Mouse (Mus musculus): ENCODE measurements around the gene Rras. TPM values are rescaled to one million over a fixed set of nuclear protein-coding genes. Genes with fewer than 3 reads are reported as not detected.

The Rras gene
- polyA plus RNA-seq, 1 experiment: 55.1 TPM

DNA sequence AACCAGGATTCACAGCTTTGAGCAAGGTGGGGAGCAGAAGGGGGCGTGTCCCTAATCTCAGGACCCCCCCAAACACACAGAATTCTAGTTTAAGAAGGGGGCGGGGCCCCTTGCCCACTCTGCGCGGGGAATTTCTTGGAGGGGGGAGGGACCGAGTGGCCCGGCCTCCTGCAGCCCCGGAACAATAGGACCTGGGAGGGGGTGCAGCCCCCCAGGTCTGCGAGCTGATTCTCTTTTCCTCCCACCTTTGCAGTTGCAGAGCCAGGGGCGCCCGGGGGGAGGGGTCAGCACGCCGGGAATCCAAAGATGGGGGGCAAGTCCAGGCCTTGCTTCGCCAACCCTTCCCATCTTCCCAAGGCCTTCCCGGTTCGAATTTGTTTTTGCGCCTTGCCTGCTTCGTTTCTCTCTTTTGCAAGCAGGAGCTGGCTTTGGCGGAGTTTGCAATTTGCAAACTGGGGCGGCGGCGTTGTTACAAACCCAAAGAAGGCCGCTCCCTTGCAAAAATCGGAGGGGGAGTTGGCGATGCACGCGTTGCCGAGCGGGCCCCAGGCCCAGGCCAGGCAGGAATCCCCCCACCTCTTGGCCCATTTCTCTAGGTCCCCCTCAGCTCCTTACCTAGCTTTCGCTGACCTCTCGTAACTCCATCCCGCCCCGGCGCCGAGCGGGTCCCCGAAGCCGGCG, 34.6 kb downstream of the Rras start:
- Histone ChIP-seq H3K4me1 (ENCODE audit: control insufficient read depth, insufficient read depth, insufficient read length) (peaks cover 6% of the 10 kb centered on the region; the same call in 1 of the 2 replicates), H3K27me3 (ENCODE audit: control insufficient read depth, insufficient read depth, low read length) (no peaks in the 10 kb centered on the region), H3K4me3 (ENCODE audit: extremely low read depth, insufficient read depth, insufficient read length) (peak overlapping the region; percentile 92), H3K27ac (ENCODE audit: insufficient read depth, low read length) (peak overlapping the region; percentile 85), H3K36me3 (ENCODE audit: control insufficient read depth, insufficient read depth, low read length) (peaks cover 30% of the 10 kb centered on the region)
- DNase-seq (ENCODE audit: low read depth in 1 of 2, low spot score in 2 of 2): peak in 1 of 2 experiments; percentile 30
- no peak for TF ChIP-seq CTCF (IDR thresholded peaks at IDR 0.05; ENCODE audit: extremely low read depth, insufficient read depth, insufficient read length, insufficient replicate concordance)
- no peak for TF ChIP-seq POLR2A (IDR thresholded peaks at IDR 0.05; ENCODE audit: low read depth, low read length)
- 1% methylated on average over 38 of the region's 38 CpGs for WGBS

DNA sequence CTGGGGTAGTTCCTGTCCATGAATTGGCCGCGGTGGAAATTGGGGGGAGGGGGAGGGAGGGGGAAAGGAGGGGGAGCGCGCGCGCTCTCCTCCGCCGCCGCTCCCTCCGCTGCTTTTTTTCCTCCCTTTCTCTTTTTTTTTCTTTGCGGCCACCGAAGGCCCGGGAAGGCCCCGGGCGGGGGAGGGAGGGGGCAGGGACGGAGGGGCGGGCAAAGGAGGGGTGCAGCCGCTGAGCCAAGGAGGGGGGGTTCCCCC, 35.0 kb downstream of the Rras start, which contains the start of gene Prr12:
Gene Prr12, minus strand, starts transcription at position 20 of the 255 bp plus-strand sequence.
- TF ChIP-seq POLR2A (IDR thresholded peaks at IDR 0.05; ENCODE audit: low read depth, low read length) (no peak), CTCF (IDR thresholded peaks at IDR 0.05; ENCODE audit: extremely low read depth, insufficient read depth, insufficient read length, insufficient replicate concordance) (no peak)
- Histone ChIP-seq H3K36me3 (ENCODE audit: control insufficient read depth, insufficient read depth, low read length) (peaks cover 25% of the 10 kb centered on the region), H3K27ac (ENCODE audit: insufficient read depth, low read length) (peak within 1 kb of the TSS; percentile 95), H3K4me1 (ENCODE audit: control insufficient read depth, insufficient read depth, insufficient read length) (peaks cover 6% of the 10 kb centered on the region; the same call in 1 of the 2 replicates), H3K4me3 (ENCODE audit: extremely low read depth, insufficient read depth, insufficient read length) (peak within 1 kb of the TSS; percentile 92), H3K27me3 (ENCODE audit: control insufficient read depth, insufficient read depth, low read length) (no peaks in the 10 kb centered on the region)
- no peak for DNase-seq (ENCODE audit: low read depth in 1 of 2, low spot score in 2 of 2)
- WGBS: 1% methylated on average over 14 of the region's 18 CpGs

DNA sequence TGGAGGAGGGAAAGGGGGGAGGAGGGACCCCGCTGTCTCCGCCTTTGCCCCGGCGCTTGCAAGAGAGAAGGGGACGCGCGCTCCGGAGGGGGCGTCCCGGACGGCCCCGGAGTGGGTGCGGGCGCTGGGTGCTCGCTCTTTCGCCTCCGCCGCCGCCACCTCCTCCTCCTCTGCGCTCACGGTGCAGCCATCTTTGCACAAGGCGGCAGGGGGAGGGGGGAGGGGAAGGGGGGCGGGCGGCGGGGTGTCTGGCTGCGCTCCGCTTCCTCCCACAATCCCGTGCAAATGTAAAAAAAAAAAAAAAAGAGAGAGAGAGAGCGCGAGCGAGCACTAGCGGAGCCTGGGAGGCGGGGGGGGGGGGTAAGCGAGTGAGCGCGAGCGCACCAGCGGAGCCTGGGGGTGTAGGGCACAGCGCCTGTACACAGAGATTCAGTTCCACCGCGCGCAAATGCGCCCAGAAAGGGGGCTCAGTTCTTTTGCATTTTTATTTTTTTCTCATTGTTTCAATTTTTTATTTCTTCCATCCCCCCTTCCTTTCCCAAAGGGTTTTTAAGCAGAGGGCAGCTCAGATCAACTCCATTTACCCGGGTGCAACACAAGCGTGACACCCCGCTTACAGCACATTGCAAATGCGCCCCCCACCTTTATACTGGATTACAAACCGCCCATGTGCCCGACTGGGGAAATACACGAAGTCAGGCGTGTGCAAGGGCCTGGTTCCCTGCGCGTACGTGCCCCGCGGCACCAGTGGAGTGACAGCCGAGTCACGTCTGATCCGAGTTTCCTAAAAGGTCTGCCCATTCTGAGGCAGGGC, 35.6 kb downstream of the Rras start:
- WGBS: under 1% methylated on average over 46 of the region's 59 CpGs

DNA sequence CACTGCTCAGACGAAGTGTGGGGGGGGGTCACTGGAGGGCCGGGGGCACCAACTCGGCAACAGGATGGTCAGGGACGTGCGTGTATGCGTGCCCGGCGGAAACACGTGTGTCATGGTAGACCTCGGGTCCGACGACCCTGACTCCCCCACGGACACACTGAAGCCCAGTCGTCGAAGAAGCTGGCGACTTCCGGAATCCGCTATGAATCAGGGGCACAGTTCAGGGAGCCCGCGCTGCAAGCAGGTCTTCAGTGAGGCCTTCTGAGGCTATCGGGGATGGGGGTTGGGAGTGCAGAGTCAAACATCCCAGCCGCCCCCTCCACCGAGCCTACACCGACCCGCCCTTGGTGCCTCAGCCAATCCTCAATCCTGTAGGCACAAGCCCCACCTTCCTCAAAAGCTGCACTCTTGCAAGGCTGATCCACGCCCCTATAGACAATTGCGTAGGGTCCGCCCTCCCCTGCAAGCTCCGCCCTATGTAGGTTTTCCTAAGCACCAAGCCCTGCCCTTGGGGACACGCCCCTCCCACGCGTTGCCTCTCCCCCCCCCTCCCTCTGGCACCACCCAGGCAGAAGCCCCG, 36.3 kb downstream of the Rras start:
- DNase-seq (ENCODE audit: low read depth in 1 of 2, low spot score in 2 of 2): peak; percentile 95
- Histone ChIP-seq H3K4me3 (ENCODE audit: extremely low read depth, insufficient read depth, insufficient read length) (peak overlapping the region; percentile 92), H3K36me3 (ENCODE audit: control insufficient read depth, insufficient read depth, low read length) (peaks cover 15% of the 10 kb centered on the region), H3K4me1 (ENCODE audit: control insufficient read depth, insufficient read depth, insufficient read length) (peaks cover 6% of the 10 kb centered on the region; the same call in 1 of the 2 replicates), H3K27ac (ENCODE audit: insufficient read depth, low read length) (peak overlapping the region; percentile 85), H3K27me3 (ENCODE audit: control insufficient read depth, insufficient read depth, low read length) (no peaks in the 10 kb centered on the region)
- TF ChIP-seq CTCF (IDR thresholded peaks at IDR 0.05; ENCODE audit: extremely low read depth, insufficient read depth, insufficient read length, insufficient replicate concordance): no peak
- peak; percentile 75 for TF ChIP-seq POLR2A (IDR thresholded peaks at IDR 0.05; ENCODE audit: low read depth, low read length)
- 1% methylated on average over 32 of the region's 33 CpGs for WGBS

More for the DNA sequence above, 35.6 kb downstream of the Rras start:
- Histone ChIP-seq H3K27me3 (ENCODE audit: control insufficient read depth, insufficient read depth, low read length) (no peaks in the 10 kb centered on the region), H3K4me1 (ENCODE audit: control insufficient read depth, insufficient read depth, insufficient read length) (peaks cover 6% of the 10 kb centered on the region; the same call in 1 of the 2 replicates), H3K27ac (ENCODE audit: insufficient read depth, low read length) (peak overlapping the region; percentile 95), H3K4me3 (ENCODE audit: extremely low read depth, insufficient read depth, insufficient read length) (peak overlapping the region; percentile 92), H3K36me3 (ENCODE audit: control insufficient read depth, insufficient read depth, low read length) (peaks cover 20% of the 10 kb centered on the region)
- TF ChIP-seq CTCF (IDR thresholded peaks at IDR 0.05; ENCODE audit: extremely low read depth, insufficient read depth, insufficient read length, insufficient replicate concordance) (no peak), POLR2A (IDR thresholded peaks at IDR 0.05; ENCODE audit: low read depth, low read length) (no peak; the same call in 1 of the 2 replicates)
- DNase-seq (ENCODE audit: low read depth in 1 of 2, low spot score in 2 of 2): peak; percentile 62 to 77

DNA sequence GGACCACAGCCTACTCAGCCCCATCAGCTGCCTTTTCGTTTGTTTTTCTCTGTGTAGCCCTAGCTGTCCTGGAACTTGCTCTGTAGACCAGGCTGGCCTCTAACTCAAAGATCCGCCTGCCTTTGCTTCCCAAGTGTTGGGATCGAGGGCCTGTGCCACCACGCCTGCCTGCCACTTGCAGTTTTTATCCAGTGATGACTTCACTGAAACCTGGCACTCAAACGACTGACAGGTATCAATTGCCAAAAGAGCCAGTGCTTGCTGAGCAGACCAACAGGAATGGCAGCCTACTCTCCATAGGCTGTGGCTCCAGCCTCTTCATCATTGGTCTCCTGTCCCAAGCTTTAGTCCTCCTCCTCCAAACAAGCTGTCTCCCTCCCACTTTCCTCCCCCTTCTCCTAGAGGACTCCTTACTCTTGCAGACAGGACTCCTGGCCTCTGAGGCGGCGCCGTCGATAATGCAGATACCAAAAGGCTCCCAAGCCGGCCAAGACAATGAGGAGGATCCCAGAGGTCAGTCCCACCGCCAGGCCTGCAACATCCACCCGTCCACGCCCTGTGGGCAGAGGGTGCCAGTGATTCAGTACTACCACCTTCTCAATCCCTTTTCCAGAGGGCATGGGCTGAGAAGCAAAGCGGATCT, 38.7 kb downstream of the Rras start:
- peaks cover 6% of the 10 kb centered on the region; the same call in 1 of the 2 replicates for H3K4me1 ChIP-seq (ENCODE audit: control insufficient read depth, insufficient read depth, insufficient read length)
- 93% methylated on average over 14 of the region's 14 CpGs for WGBS
- no peaks in the 10 kb centered on the region for H3K27me3 ChIP-seq (ENCODE audit: control insufficient read depth, insufficient read depth, low read length)

DNA sequence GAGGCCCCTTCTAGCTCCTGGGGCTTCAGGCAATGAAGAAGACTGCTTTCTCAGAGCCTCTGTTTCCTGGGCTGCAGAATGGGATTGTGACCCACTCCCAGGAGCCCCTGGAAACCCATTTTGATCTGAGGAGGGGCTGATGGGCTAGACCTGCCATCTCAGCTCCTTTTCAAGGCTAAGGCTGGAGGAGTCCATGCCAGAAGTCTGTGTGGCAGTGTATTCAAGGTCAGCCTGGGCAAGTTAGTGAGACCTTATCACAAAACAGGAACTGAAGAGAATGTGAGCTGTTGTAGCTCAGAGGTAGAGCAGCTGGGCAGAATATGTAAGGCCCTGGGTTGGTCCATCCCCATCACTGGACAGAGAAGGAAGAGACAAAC, 39.2 kb downstream of the Rras start:
- no peak for DNase-seq (ENCODE audit: low read depth in 1 of 2, low spot score in 2 of 2)
- peaks cover 5% of the 10 kb centered on the region; the same call in 1 of the 2 replicates for H3K4me1 ChIP-seq (ENCODE audit: control insufficient read depth, insufficient read depth, insufficient read length)
- H3K4me3 ChIP-seq (ENCODE audit: extremely low read depth, insufficient read depth, insufficient read length): no peak overlapping the region
- no peaks in the 10 kb centered on the region for H3K36me3 ChIP-seq (ENCODE audit: control insufficient read depth, insufficient read depth, low read length)
- no peaks in the 10 kb centered on the region for H3K27me3 ChIP-seq (ENCODE audit: control insufficient read depth, insufficient read depth, low read length)
- no peak overlapping the region for H3K27ac ChIP-seq (ENCODE audit: insufficient read depth, low read length)
- TF ChIP-seq CTCF (IDR thresholded peaks at IDR 0.05; ENCODE audit: extremely low read depth, insufficient read depth, insufficient read length, insufficient replicate concordance) (no peak), POLR2A (IDR thresholded peaks at IDR 0.05; ENCODE audit: low read depth, low read length) (no peak)

More for the DNA sequence above, 38.7 kb downstream of the Rras start:
- no peak for DNase-seq (ENCODE audit: low read depth in 1 of 2, low spot score in 2 of 2)
- Histone ChIP-seq H3K27ac (ENCODE audit: insufficient read depth, low read length) (no peak overlapping the region), H3K36me3 (ENCODE audit: control insufficient read depth, insufficient read depth, low read length) (no peaks in the 10 kb centered on the region), H3K4me3 (ENCODE audit: extremely low read depth, insufficient read depth, insufficient read length) (no peak overlapping the region)
- TF ChIP-seq POLR2A (IDR thresholded peaks at IDR 0.05; ENCODE audit: low read depth, low read length) (no peak), CTCF (IDR thresholded peaks at IDR 0.05; ENCODE audit: extremely low read depth, insufficient read depth, insufficient read length, insufficient replicate concordance) (no peak)
